In genomic region chr1:194613923-194614830, GRCm38 (mm10) we compare ENCODE assay signal across 8 mouse cellular contexts. TPM values are rescaled to one million over a fixed set of nuclear protein-coding genes. Genes with fewer than 3 reads are reported as not detected.
A peak's percentile ranks its signal among the peaks of the same experiment; 100 is the strongest.
DNase-seq lines count a peak whose midpoint lies in the region; ATAC-seq and TF ChIP-seq lines count a peak whose summit lies in the region.
"Had no signal": no experiment of that assay in that cellular context is flagged by ENCODE, and none has a peak within 500 bp of the region (broad histone marks: within the 10 kb centered on the region; RNA-seq: fewer than 3 reads in every experiment).

No protein-coding gene starts in this region.

- WGBS in forebrain, embryonic 16.5 days = 31% methylated on average over 5 of the region's 5 CpGs
- WGBS in hindbrain, postnatal 0 days = 52% methylated on average over 5 of the region's 5 CpGs
- WGBS in liver, embryonic 16.5 days (ENCODE audit: insufficient replicate concordance) = 70% methylated on average over 5 of the region's 5 CpGs

- no peaks in the 10 kb centered on the region for H3K27me3 ChIP-seq in forebrain, embryonic 16.5 days (replicated peaks; ENCODE audit: control insufficient read depth, insufficient read depth, low read length)
- H3K27me3 ChIP-seq in hindbrain, postnatal 0 days (ENCODE audit: insufficient read depth, low read length) = no peaks in the 10 kb centered on the region
- H3K27me3 ChIP-seq in liver, embryonic 16.5 days (ENCODE audit: control insufficient read depth, insufficient read depth, low read depth, low read length) = no peaks in the 10 kb centered on the region

- no peak overlapping the region for H3K9ac ChIP-seq in forebrain, embryonic 16.5 days (replicated peaks; ENCODE audit: low read depth, low read length)
- no peak overlapping the region for H3K9ac ChIP-seq in hindbrain, postnatal 0 days (replicated peaks; ENCODE audit: low read length)
- H3K9ac ChIP-seq in liver, embryonic 16.5 days (ENCODE audit: low read depth, low read length) = no peak overlapping the region

- ATAC-seq in forebrain, embryonic 16.5 days = peak; percentile 51
- peak; percentile 45 for ATAC-seq in hindbrain, postnatal 0 days
- ATAC-seq in liver, embryonic 16.5 days (ENCODE audit: low read depth) = peak; percentile 41

- H3K36me3 ChIP-seq in forebrain, embryonic 16.5 days (ENCODE audit: control insufficient read depth, insufficient read depth) = no peaks in the 10 kb centered on the region
- no peaks in the 10 kb centered on the region for H3K36me3 ChIP-seq in hindbrain, postnatal 0 days (ENCODE audit: insufficient read depth, low read length)
- no peaks in the 10 kb centered on the region for H3K36me3 ChIP-seq in liver, embryonic 16.5 days (ENCODE audit: control insufficient read depth, insufficient read depth)

- TF ChIP-seq CTCF in hindbrain, postnatal 0 days (IDR thresholded peaks at IDR 0.05; ENCODE audit: low read depth) = no peak

- no peaks in the 10 kb centered on the region for H3K9me3 ChIP-seq in forebrain, embryonic 16.5 days (ENCODE audit: control insufficient read depth, low read length)
- no peaks in the 10 kb centered on the region for H3K9me3 ChIP-seq in hindbrain, postnatal 0 days (ENCODE audit: low read length)
- no peaks in the 10 kb centered on the region for H3K9me3 ChIP-seq in liver, embryonic 16.5 days (replicated peaks; ENCODE audit: control insufficient read depth, low read length)

- H3K27ac ChIP-seq in forebrain, embryonic 16.5 days (ENCODE audit: low read length) = peak overlapping the region; percentile 44
- H3K27ac ChIP-seq in hindbrain, postnatal 0 days = no peak overlapping the region
- H3K27ac ChIP-seq in liver, embryonic 16.5 days (ENCODE audit: low read length) = no peak overlapping the region

- H3K4me3 ChIP-seq in forebrain, embryonic 16.5 days (replicated peaks; ENCODE audit: low read length) = no peak overlapping the region
- no peak overlapping the region for H3K4me3 ChIP-seq in hindbrain, postnatal 0 days (ENCODE audit: low read length)
- H3K4me3 ChIP-seq in liver, embryonic 16.5 days (ENCODE audit: low read depth, low read length) = no peak overlapping the region

- H3K4me2 ChIP-seq in forebrain, embryonic 16.5 days (ENCODE audit: low read length) = no peak overlapping the region
- no peak overlapping the region for H3K4me2 ChIP-seq in hindbrain, postnatal 0 days (ENCODE audit: low read depth, low read length)
- no peak overlapping the region for H3K4me2 ChIP-seq in liver, embryonic 16.5 days (ENCODE audit: low read depth, low read length)

- peaks cover 35% of the 10 kb centered on the region for H3K4me1 ChIP-seq in forebrain, embryonic 16.5 days (replicated peaks; ENCODE audit: control insufficient read depth, insufficient read depth, low read length)
- peaks cover 10% of the 10 kb centered on the region; the same call in 1 of the 2 replicates for H3K4me1 ChIP-seq in hindbrain, postnatal 0 days (ENCODE audit: insufficient read depth, low read length)
- peaks cover 10% of the 10 kb centered on the region for H3K4me1 ChIP-seq in liver, embryonic 16.5 days (ENCODE audit: control insufficient read depth, low read depth, low read length)

- peak; percentile 73 for DNase-seq in layer of hippocampus, adult 9-11 months
- no peak for DNase-seq in layer of hippocampus, postnatal 25 days (ENCODE audit: extremely low spot score in 1 of 2, low spot score in 1 of 2)
- peak; percentile 52 for DNase-seq in hindbrain, postnatal 0 days (ENCODE audit: low spot score)
- no peak for DNase-seq in gastrocnemius, postnatal 4 days (ENCODE audit: low spot score in 2 of 2)
- DNase-seq in retina, postnatal 1 day = no peak
- DNase-seq: gastrocnemius, postnatal 25 days had no signal

RNA-seq across cellular contexts. Expression of gene Plxna2, which starts 3.8 kb away (rescaled TPM):
- total RNA-seq in layer of hippocampus, postnatal 25 days (2021) = 10 to 100 TPM; 65.2 to 77.2 TPM
- polyA plus RNA-seq in forebrain, embryonic 16.5 days (2015; fragmentation: Nextera tagmentation; extraction: Ambion mirVana) = 76.0 and 80.3 TPM in 2 replicates
- total RNA-seq in hindbrain, postnatal 0 days (2014; rRNA removed) = 48.2 and 52.0 TPM in 2 replicates
- 11.1 and 11.7 TPM in 2 replicates for polyA plus RNA-seq in hindbrain, postnatal 0 days (2015; fragmentation: Nextera tagmentation; extraction: Ambion mirVana)
- polyA plus RNA-seq in liver, embryonic 16.5 days (2015; fragmentation: Nextera tagmentation; extraction: Ambion mirVana) = 1.7 and 2.2 TPM in 2 replicates
- 10 to 100 TPM; 27.2 to 31.9 TPM for total RNA-seq in gastrocnemius, postnatal 4 days (2021)

Comparison
In these comparisons a context has a peak if more than half of its experiments do, and no peak if none do; other contexts are left out.
1. DNase-seq: peak in layer of hippocampus, adult 9-11 months (single experiment) and hindbrain, postnatal 0 days (single experiment); none in layer of hippocampus, postnatal 25 days (0 of 2), gastrocnemius, postnatal 4 days (0 of 2) and retina, postnatal 1 day (single experiment).
2. Peak in every context shown above with its lines, with median percentiles within 50 percentile points of each other: ATAC-seq.